16 mouse cellular contexts compared by ENCODE assay signal in genomic region chr9:99995204-99995603, GRCm38 (mm10).
DNase-seq lines count a peak whose midpoint lies in the region; ATAC-seq lines count a peak whose summit lies in the region.
"Had no signal": no experiment of that assay in that cellular context is flagged by ENCODE, and none has a peak within 500 bp of the region (broad histone marks: within the 10 kb centered on the region; RNA-seq: fewer than 3 reads in every experiment).

No protein-coding gene starts in this region.

- peaks cover 84% of the 10 kb centered on the region for H3K27me3 ChIP-seq in forebrain, embryonic 10.5 days (ENCODE audit: poor library complexity, severe bottlenecking)
- H3K27me3 ChIP-seq in forebrain, embryonic 11.5 days (ENCODE audit: control insufficient read depth, insufficient read depth, low read length), result peaks cover 4% of the 10 kb centered on the region; the same call in 1 of the 2 replicates
- H3K27me3 ChIP-seq in hindbrain, embryonic 12.5 days, result peaks cover 7% of the 10 kb centered on the region; the same call in 1 of the 2 replicates
- H3K27me3 ChIP-seq in midbrain, embryonic 16.5 days (ENCODE audit: control insufficient read depth, insufficient read depth, low read depth, low read length), result no peaks in the 10 kb centered on the region
- H3K27me3 ChIP-seq in kidney, embryonic 16.5 days (ENCODE audit: insufficient read depth, low read length), result peaks cover 43% of the 10 kb centered on the region

- WGBS in forebrain, embryonic 10.5 days, result 40% methylated on average over 8 of the region's 8 CpGs
- 37% methylated on average over 8 of the region's 8 CpGs for WGBS in forebrain, embryonic 11.5 days
- WGBS in hindbrain, embryonic 12.5 days, result 39% methylated on average over 8 of the region's 8 CpGs
- 37% methylated on average over 8 of the region's 8 CpGs for WGBS in midbrain, embryonic 16.5 days
- 44% methylated on average over 8 of the region's 8 CpGs for WGBS in kidney, embryonic 16.5 days

- no peaks in the 10 kb centered on the region for H3K9me3 ChIP-seq in forebrain, embryonic 10.5 days
- H3K9me3 ChIP-seq in forebrain, embryonic 11.5 days (ENCODE audit: control insufficient read depth, low read length), result no peaks in the 10 kb centered on the region
- H3K9me3 ChIP-seq in hindbrain, embryonic 12.5 days (replicated peaks), result no peaks in the 10 kb centered on the region
- no peaks in the 10 kb centered on the region for H3K9me3 ChIP-seq in midbrain, embryonic 16.5 days (replicated peaks; ENCODE audit: control insufficient read depth, low read length, poor library complexity, severe bottlenecking)
- H3K9me3 ChIP-seq in kidney, embryonic 16.5 days (ENCODE audit: low read length), result no peaks in the 10 kb centered on the region
- H3K9me3 ChIP-seq: liver, embryonic 15.5 days had no signal

- no peak for ATAC-seq in forebrain, embryonic 11.5 days (replicated peaks; ENCODE audit: low FRiP score)
- no peak for ATAC-seq in hindbrain, embryonic 12.5 days (ENCODE audit: low FRiP score)
- ATAC-seq in midbrain, embryonic 16.5 days, result 0 out of 2 replicates have a peak, but pooled peaks have one; percentile 32
- no peak for ATAC-seq in kidney, embryonic 16.5 days (ENCODE audit: low FRiP score, low TSS enrichment)

- H3K4me2 ChIP-seq in forebrain, embryonic 11.5 days (ENCODE audit: low read depth, low read length, severe bottlenecking), result no peak overlapping the region
- peak overlapping the region; percentile 62; the same call in 1 of the 2 replicates for H3K4me2 ChIP-seq in hindbrain, embryonic 12.5 days (replicated peaks)
- no peak overlapping the region; the same call in 1 of the 2 replicates for H3K4me2 ChIP-seq in midbrain, embryonic 16.5 days (ENCODE audit: low read length)
- no peak overlapping the region for H3K4me2 ChIP-seq in kidney, embryonic 16.5 days (replicated peaks; ENCODE audit: low read depth, low read length)
- H3K4me2 ChIP-seq: liver, embryonic 15.5 days had no signal

- peak overlapping the region; percentile 43; the same call in 1 of the 2 replicates for H3K4me3 ChIP-seq in forebrain, embryonic 10.5 days
- H3K4me3 ChIP-seq in forebrain, embryonic 11.5 days (ENCODE audit: low read depth, low read length), result no peak overlapping the region
- H3K4me3 ChIP-seq in hindbrain, embryonic 12.5 days, result no peak overlapping the region
- no peak overlapping the region for H3K4me3 ChIP-seq in midbrain, embryonic 16.5 days (ENCODE audit: low read depth, low read length)
- H3K4me3 ChIP-seq in kidney, embryonic 16.5 days (ENCODE audit: low read length), result no peak overlapping the region
- H3K4me3 ChIP-seq: liver, embryonic 15.5 days had no signal

- H3K4me1 ChIP-seq in forebrain, embryonic 10.5 days, result peaks cover 23% of the 10 kb centered on the region
- H3K4me1 ChIP-seq in forebrain, embryonic 11.5 days (replicated peaks; ENCODE audit: control insufficient read depth, insufficient read depth, low read length), result peaks cover 2% of the 10 kb centered on the region
- peaks cover 10% of the 10 kb centered on the region for H3K4me1 ChIP-seq in hindbrain, embryonic 12.5 days
- peaks cover 10% of the 10 kb centered on the region for H3K4me1 ChIP-seq in midbrain, embryonic 16.5 days (ENCODE audit: control insufficient read depth, insufficient read depth, low read length)
- peaks cover 12% of the 10 kb centered on the region for H3K4me1 ChIP-seq in kidney, embryonic 16.5 days (ENCODE audit: insufficient read depth, low read length)
- H3K4me1 ChIP-seq: liver, embryonic 15.5 days had no signal

- no peak overlapping the region for H3K9ac ChIP-seq in forebrain, embryonic 11.5 days (ENCODE audit: low read length)
- H3K9ac ChIP-seq in hindbrain, embryonic 12.5 days, result no peak overlapping the region
- H3K9ac ChIP-seq in midbrain, embryonic 16.5 days (ENCODE audit: low read depth, low read length), result no peak overlapping the region
- H3K9ac ChIP-seq in kidney, embryonic 16.5 days (replicated peaks; ENCODE audit: low read length), result no peak overlapping the region
- H3K9ac ChIP-seq: liver, embryonic 15.5 days had no signal

- no peak overlapping the region for H3K27ac ChIP-seq in forebrain, embryonic 10.5 days
- H3K27ac ChIP-seq in forebrain, embryonic 11.5 days (ENCODE audit: low read depth, low read length), result no peak overlapping the region
- no peak overlapping the region for H3K27ac ChIP-seq in hindbrain, embryonic 12.5 days
- H3K27ac ChIP-seq in midbrain, embryonic 16.5 days (ENCODE audit: low read length), result no peak overlapping the region
- no peak overlapping the region for H3K27ac ChIP-seq in kidney, embryonic 16.5 days (ENCODE audit: low read length)
- H3K27ac ChIP-seq: liver, embryonic 15.5 days had no signal

- no peaks in the 10 kb centered on the region for H3K36me3 ChIP-seq in forebrain, embryonic 10.5 days (replicated peaks)
- H3K36me3 ChIP-seq in forebrain, embryonic 11.5 days (ENCODE audit: control insufficient read depth, insufficient read depth, low read length), result no peaks in the 10 kb centered on the region
- no peaks in the 10 kb centered on the region for H3K36me3 ChIP-seq in hindbrain, embryonic 12.5 days
- no peaks in the 10 kb centered on the region for H3K36me3 ChIP-seq in midbrain, embryonic 16.5 days (ENCODE audit: control insufficient read depth, insufficient read depth, low read length)
- H3K36me3 ChIP-seq in kidney, embryonic 16.5 days (ENCODE audit: insufficient read depth, low read length), result no peaks in the 10 kb centered on the region
- H3K36me3 ChIP-seq: liver, embryonic 15.5 days had no signal

- DNase-seq in forebrain, embryonic 10.5 days (ENCODE audit: extremely low spot score, low spot score), result no peak
- DNase-seq in forebrain, embryonic 11.5 days (ENCODE audit: low spot score), result no peak
- peak; percentile 33 for DNase-seq in embryo, embryonic 10.5 days (ENCODE audit: low spot score)
- no peak for DNase-seq in layer of hippocampus, postnatal 14 days (ENCODE audit: low spot score in 2 of 2)
- DNase-seq in cerebellum, adult 18-20 months, result no peak
- DNase-seq: adrenal gland, postnatal 36 days; cerebellum, adult 11 months; gastrocnemius, postnatal 10 days; kidney, adult 8-10 months; layer of hippocampus, adult 9-11 months; left cerebral cortex, postnatal 4 days; spleen, adult 18-20 months had no signal
